Mouse (Mus musculus) lung, embryonic 15.5 days (tissue): Measurements from ENCODE around the gene Tmem97. TPM values are rescaled to one million over a fixed set of nuclear protein-coding genes. Genes with fewer than 3 reads are reported as not detected.
A peak's percentile ranks its signal among the peaks of the same experiment; 100 is the strongest.
"Not testable (repeated sequence)": the region's sequence is repeated elsewhere in the genome, so short reads cannot be mapped to it uniquely, and the experiment has no call there.

Source experiments
- ATAC-seq: fragments of 200-750 bp; cut with Nextera tagmentation; 2 replicates; pipeline ENCODE4 v1.8.0; 2017; ENCODE audit warnings: moderate number of reproducible peaks, borderline replicate concordance; ENCODE audit not compliant: low FRiP score, low TSS enrichment; ENCODE audit errors: extremely low read depth
- H3K27ac ChIP-seq: fragments of 300-500 bp; sonication (generic); 2 replicates; pipeline ENCODE4 v1.5.1; 2015; ENCODE audit warnings: moderate library complexity, mild to moderate bottlenecking, inconsistent platforms
- H3K27me3 ChIP-seq: fragments of 300-500 bp; sonication (generic); 2 replicates; pipeline ENCODE4 v1.6.1; 2015; ENCODE audit warnings: inconsistent platforms
- H3K36me3 ChIP-seq: fragments of 300-500 bp; sonication (generic); 2 replicates; pipeline ENCODE4 v1.6.1; 2015; ENCODE audit warnings: inconsistent platforms
- H3K4me1 ChIP-seq: fragments of 300-500 bp; sonication (generic); 2 replicates; pipeline ENCODE4 v1.6.1; 2015; ENCODE audit warnings: inconsistent platforms
- H3K4me2 ChIP-seq: fragments of 300-500 bp; sonication (generic); 2 replicates; pipeline ENCODE4 v1.6.1; 2015; ENCODE audit warnings: inconsistent platforms, mild to moderate bottlenecking, moderate library complexity
- H3K4me3 ChIP-seq: fragments of 300-500 bp; sonication (generic); 2 replicates; pipeline ENCODE4 v1.5.1; 2015; ENCODE audit warnings: mild to moderate bottlenecking, inconsistent platforms
- H3K9ac ChIP-seq: fragments of 300-500 bp; sonication (generic); 2 replicates; pipeline ENCODE4 v1.6.1; 2015; ENCODE audit warnings: inconsistent platforms
- H3K9me3 ChIP-seq: fragments of 300-500 bp; sonication (generic); 2 replicates; pipeline ENCODE4 v1.6.1; 2016; ENCODE audit warnings: inconsistent platforms
- WGBS: fragments of 180-500 bp; shearing (Covaris S2); methylation state at CpG from one replicate; pipeline ENCODE4 v1.1.7; 2015; 5-methylcytosine and 5-hydroxymethylcytosine counted together
- polyA plus RNA-seq: library from polyadenylated mRNA; unstranded; fragments of >200 nt; fragmentation: Nextera tagmentation; extraction: Ambion mirVana; gene quantifications from 2 replicates; pipeline ENCODE4 v1.2.1, GENCODE M21; 2015

Gene Tmem97
- 73.2 and 79.5 TPM in 2 replicates for polyA plus RNA-seq

- H3K9me3 ChIP-seq, result no peaks in the 10 kb centered on the region
- ATAC-seq, result peak; percentile 100
- H3K4me2 ChIP-seq, result peak within 1 kb of the TSS; percentile 66
- under 1% methylated on average over 60 of the region's 60 CpGs for WGBS
- peaks cover 13% of the 10 kb centered on the region for H3K4me1 ChIP-seq
- peak within 1 kb of the TSS; percentile 85 for H3K27ac ChIP-seq
- no peaks in the 10 kb centered on the region for H3K36me3 ChIP-seq
- no peaks in the 10 kb centered on the region for H3K27me3 ChIP-seq
- H3K9ac ChIP-seq, result peak within 1 kb of the TSS; percentile 59
- peak within 1 kb of the TSS; percentile 64 for H3K4me3 ChIP-seq
Observed at GRCm38 (mm10) chr11:78550168-78551058, at the start of gene Tmem97. Tmem97 (minus strand) TSS chr11:78550777.

GRCm38 (mm10) chr11:78600051-78600450, 49.5 kb upstream of the Tmem97 start:
- H3K9ac ChIP-seq, result no peak overlapping the region
- no peak overlapping the region for H3K27ac ChIP-seq
- no peak overlapping the region for H3K4me2 ChIP-seq
- no peaks in the 10 kb centered on the region for H3K27me3 ChIP-seq
- WGBS, result 61% methylated on average over 4 of the region's 4 CpGs
- 0 out of 2 replicates have a peak, but pooled peaks cover 17% of the 10 kb centered on the region for H3K4me1 ChIP-seq
- no peaks in the 10 kb centered on the region for H3K9me3 ChIP-seq
- ATAC-seq, result no peak
- H3K36me3 ChIP-seq, result no peaks in the 10 kb centered on the region
- H3K4me3 ChIP-seq, result no peak overlapping the region

- H3K4me2 ChIP-seq, result no peak overlapping the region
- peak; percentile 65; the same call in 1 of the 2 replicates for ATAC-seq
- H3K36me3 ChIP-seq, result no peaks in the 10 kb centered on the region
- WGBS, result 51% methylated on average over 3 of the region's 3 CpGs
- H3K4me1 ChIP-seq, result 0 out of 2 replicates have a peak, but pooled peaks cover 17% of the 10 kb centered on the region
- peak overlapping the region; percentile 65 for H3K27ac ChIP-seq
- H3K9me3 ChIP-seq, result no peaks in the 10 kb centered on the region
- H3K27me3 ChIP-seq, result no peaks in the 10 kb centered on the region
- no peak overlapping the region for H3K4me3 ChIP-seq
- H3K9ac ChIP-seq, result no peak overlapping the region
Observed at GRCm38 (mm10) chr11:78598763-78599415, 48.3 kb upstream of the Tmem97 start.

GRCm38 (mm10) chr11:78596750-78597149, 46.2 kb upstream of the Tmem97 start:
- Histone ChIP-seq H3K36me3 (no peaks in the 10 kb centered on the region), H3K27ac (no peak overlapping the region), H3K9ac (no peak overlapping the region), H3K4me2 (no peak overlapping the region), H3K27me3 (no peaks in the 10 kb centered on the region), H3K4me3 (no peak overlapping the region), H3K9me3 (no peaks in the 10 kb centered on the region), H3K4me1 (0 out of 2 replicates have a peak, but pooled peaks cover 17% of the 10 kb centered on the region)
- no peak for ATAC-seq

- H3K9ac ChIP-seq, result no peak overlapping the region
- H3K27ac ChIP-seq, result no peak overlapping the region
- 0 out of 2 replicates have a peak, but pooled peaks cover 10% of the 10 kb centered on the region for H3K4me1 ChIP-seq
- H3K4me2 ChIP-seq, result no peak overlapping the region
- H3K27me3 ChIP-seq, result no peaks in the 10 kb centered on the region
- no peak for ATAC-seq
- no peaks in the 10 kb centered on the region for H3K36me3 ChIP-seq
- H3K9me3 ChIP-seq, result no peaks in the 10 kb centered on the region
- WGBS, result 86% methylated on average over 2 of the region's 2 CpGs
- no peak overlapping the region for H3K4me3 ChIP-seq
Observed at GRCm38 (mm10) chr11:78595773-78596172, 45.2 kb upstream of the Tmem97 start.

- no peak for ATAC-seq
Observed at GRCm38 (mm10) chr11:78594271-78594964, 43.8 kb upstream of the Tmem97 start.

GRCm38 (mm10) chr11:78587677-78588076, 37.1 kb upstream of the Tmem97 start:
- H3K4me2 ChIP-seq, H3K9me3 ChIP-seq, ATAC-seq, H3K4me3 ChIP-seq, H3K27me3 ChIP-seq, H3K27ac ChIP-seq, H3K9ac ChIP-seq, H3K4me1 ChIP-seq: not testable (repeated sequence)
- 100% methylated on average over 1 of the region's 1 CpGs for WGBS
- H3K36me3 ChIP-seq, result peaks cover 17% of the 10 kb centered on the region

More at GRCm38 (mm10) chr11:78594271-78594964, 43.8 kb upstream of the Tmem97 start:
- H3K36me3 ChIP-seq, result no peaks in the 10 kb centered on the region
- H3K4me1 ChIP-seq, result 0 out of 2 replicates have a peak, but pooled peaks cover 5% of the 10 kb centered on the region
- no peaks in the 10 kb centered on the region for H3K27me3 ChIP-seq
- H3K27ac ChIP-seq, result no peak overlapping the region
- 81% methylated on average over 6 of the region's 6 CpGs for WGBS
- no peak overlapping the region for H3K4me3 ChIP-seq
- no peak overlapping the region for H3K4me2 ChIP-seq
- no peak overlapping the region for H3K9ac ChIP-seq
- H3K9me3 ChIP-seq, result no peaks in the 10 kb centered on the region

GRCm38 (mm10) chr11:78586099-78586498, 35.5 kb upstream of the Tmem97 start:
- Histone ChIP-seq H3K4me3 (no peak overlapping the region), H3K9ac (no peak overlapping the region), H3K4me1 (no peaks in the 10 kb centered on the region), H3K9me3 (no peaks in the 10 kb centered on the region), H3K36me3 (peaks cover 25% of the 10 kb centered on the region), H3K27me3 (no peaks in the 10 kb centered on the region), H3K4me2 (no peak overlapping the region), H3K27ac (no peak overlapping the region)
- ATAC-seq, result no peak

GRCm38 (mm10) chr11:78582848-78583247, 32.3 kb upstream of the Tmem97 start:
- Histone ChIP-seq H3K4me2 (no peak overlapping the region), H3K4me3 (no peak overlapping the region), H3K36me3 (peaks cover 34% of the 10 kb centered on the region), H3K27me3 (no peaks in the 10 kb centered on the region), H3K4me1 (no peaks in the 10 kb centered on the region), H3K9ac (no peak overlapping the region), H3K9me3 (no peaks in the 10 kb centered on the region), H3K27ac (no peak overlapping the region)
- 63% methylated on average over 6 of the region's 6 CpGs for WGBS
- ATAC-seq, result no peak

GRCm38 (mm10) chr11:78574975-78575374, 24.4 kb upstream of the Tmem97 start:
- no peaks in the 10 kb centered on the region for H3K9me3 ChIP-seq
- H3K27me3 ChIP-seq, result no peaks in the 10 kb centered on the region
- no peak for ATAC-seq
- 30% methylated on average over 2 of the region's 2 CpGs for WGBS
- no peak overlapping the region for H3K27ac ChIP-seq
- H3K4me2 ChIP-seq, result no peak overlapping the region
- peaks cover 28% of the 10 kb centered on the region for H3K36me3 ChIP-seq
- H3K4me1 ChIP-seq, result 0 out of 2 replicates have a peak, but pooled peaks cover 4% of the 10 kb centered on the region
- H3K9ac ChIP-seq, result no peak overlapping the region
- no peak overlapping the region for H3K4me3 ChIP-seq

- H3K27me3 ChIP-seq, result no peaks in the 10 kb centered on the region
- no peak overlapping the region for H3K4me3 ChIP-seq
- no peak overlapping the region for H3K27ac ChIP-seq
- WGBS, result 67% methylated on average over 3 of the region's 3 CpGs
- 0 out of 2 replicates have a peak, but pooled peaks cover 4% of the 10 kb centered on the region for H3K4me1 ChIP-seq
- H3K36me3 ChIP-seq, result peaks cover 28% of the 10 kb centered on the region
- no peak overlapping the region for H3K4me2 ChIP-seq
- no peaks in the 10 kb centered on the region for H3K9me3 ChIP-seq
- H3K9ac ChIP-seq, result no peak overlapping the region
- ATAC-seq, result no peak
Observed at GRCm38 (mm10) chr11:78574536-78574935, 24.0 kb upstream of the Tmem97 start.
